Mouse (Mus musculus): ENCODE results near the gene Prss30. TPM values are rescaled to one million over a fixed set of nuclear protein-coding genes. Genes with fewer than 3 reads are reported as not detected.
A peak's percentile ranks its signal among the peaks of the same experiment; 100 is the strongest.

Gene Prss30
- total RNA-seq (2021), result under 1 TPM in 1 of 2 experiments, not detected in 1; 0.41 TPM
- long read RNA-seq, experiment 1, result 0 reads
- long read RNA-seq, experiment 2, result 0 reads

GRCm38 (mm10) chr17:23980297-23980909 is at the start of gene Prss30:
TSS of gene Prss30 (minus strand) at chr17:23980566.
- DNase-seq (ENCODE audit: low spot score in 2 of 2), result no peak

DNA sequence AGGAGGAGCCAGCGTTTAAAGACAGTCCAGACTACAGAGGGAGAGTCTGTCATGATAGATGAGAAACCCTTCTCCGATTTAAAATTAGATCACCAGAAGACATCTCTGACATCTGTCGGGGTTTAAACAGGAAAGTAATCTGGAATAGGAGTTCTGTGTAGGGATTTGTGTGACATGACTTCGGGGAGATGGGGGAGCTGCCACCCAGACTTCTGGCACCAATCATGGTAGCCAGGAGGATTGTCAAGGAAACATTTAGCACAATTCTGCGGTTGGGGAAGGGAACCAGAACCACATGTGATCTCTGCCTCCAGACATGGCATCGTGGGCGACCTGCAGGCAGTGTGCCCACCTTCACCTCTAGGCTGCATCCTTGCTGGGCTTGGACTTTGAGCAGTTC is 49.1 kb upstream of the Prss30 start:
- DNase-seq (ENCODE audit: low spot score in 2 of 2), result no peak

DNA sequence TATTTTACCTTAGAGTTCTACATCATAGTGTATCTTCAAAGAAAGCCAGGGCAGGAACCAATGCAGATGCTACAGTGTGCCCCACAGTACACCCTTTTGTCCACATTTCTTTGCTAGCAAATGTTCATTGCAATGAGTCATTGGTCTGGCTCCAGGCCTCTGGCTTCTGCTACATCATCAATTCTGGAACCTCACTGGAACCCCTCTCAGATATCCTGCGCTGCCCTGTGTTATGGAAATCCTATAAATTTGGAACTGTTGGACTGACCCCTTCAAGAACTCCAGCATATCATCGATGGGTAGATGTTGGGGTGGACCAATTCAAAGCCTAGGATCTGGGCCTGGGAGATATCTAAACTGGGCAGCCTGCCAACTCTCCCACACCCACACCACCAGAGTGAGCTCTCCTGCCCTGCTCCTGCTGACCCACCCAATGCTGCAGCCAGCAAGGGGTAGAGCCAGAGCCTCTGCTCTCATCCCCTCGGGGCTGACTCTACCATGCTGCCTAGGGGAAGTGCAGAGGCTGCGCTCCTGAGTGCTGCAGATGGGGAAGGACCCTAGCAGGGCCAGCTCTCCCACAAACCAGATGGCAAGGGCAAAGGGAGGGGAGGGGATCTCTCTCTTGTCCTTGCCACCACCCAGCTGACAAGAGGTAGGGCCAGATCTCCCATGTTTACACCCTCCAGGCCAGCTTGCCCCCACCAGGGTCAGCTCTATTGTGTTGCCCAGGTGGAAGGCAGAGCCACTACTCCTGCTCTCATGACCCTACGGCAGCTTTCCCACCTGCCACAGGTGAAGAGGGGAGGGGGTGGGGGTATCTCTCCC is 41.2 kb upstream of the Prss30 start:
- no peak for DNase-seq (ENCODE audit: low spot score in 2 of 2)

GRCm38 (mm10) chr17:24020696-24021095 is 40.3 kb upstream of the Prss30 start:
- DNase-seq (ENCODE audit: low spot score in 2 of 2), result no peak

- DNase-seq (ENCODE audit: low spot score in 2 of 2), result no peak
These were observed 35.4 kb upstream of the Prss30 start for GRCm38 (mm10) chr17:24015727-24016126.

DNA sequence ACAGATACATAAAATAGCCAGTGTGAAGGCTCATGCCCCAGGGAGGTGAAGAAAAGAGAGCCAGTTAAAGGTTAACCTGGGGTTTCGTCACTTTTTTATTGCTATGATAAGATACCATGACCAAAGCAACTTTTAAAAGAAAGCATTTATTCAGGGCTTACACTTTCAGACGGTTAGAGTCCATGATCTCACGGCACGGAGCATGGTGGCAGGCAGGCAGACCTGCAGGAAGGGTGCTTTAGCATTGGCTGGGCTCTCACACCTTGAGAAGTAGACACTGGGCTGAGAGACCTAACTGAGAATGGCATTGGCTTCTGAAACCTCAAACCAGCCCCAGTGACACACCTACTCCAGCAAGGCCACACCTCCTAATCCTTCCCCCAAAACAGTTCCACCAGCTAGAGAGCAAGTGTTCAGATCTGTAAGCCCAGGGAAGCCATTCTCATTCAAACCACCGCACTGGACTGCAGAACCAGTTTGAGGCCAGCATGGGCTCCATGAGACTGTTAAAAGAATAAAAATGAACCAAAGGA is 34.1 kb upstream of the Prss30 start:
- DNase-seq (ENCODE audit: low spot score in 2 of 2), result no peak

DNA sequence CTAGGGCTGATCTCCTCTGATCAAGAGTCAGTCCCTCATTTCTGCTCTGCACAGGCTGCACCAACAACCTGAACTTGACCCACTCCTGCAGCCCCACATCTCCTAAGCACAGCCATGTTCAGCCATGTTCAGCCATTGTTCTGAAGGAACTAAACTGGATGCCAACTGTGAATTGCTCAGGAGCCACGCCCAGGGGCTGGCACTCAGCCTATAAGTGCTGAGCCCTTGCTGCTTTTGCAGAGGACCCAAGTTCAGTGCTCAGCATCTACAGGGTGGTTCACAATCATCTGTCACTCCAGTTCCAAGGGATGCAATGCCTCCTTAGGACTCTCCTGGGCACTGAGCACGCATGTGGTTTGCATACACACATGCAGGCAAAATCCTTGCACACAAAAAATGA is 32.6 kb upstream of the Prss30 start:
- DNase-seq (ENCODE audit: low spot score in 2 of 2), result no peak

- no peak for DNase-seq (ENCODE audit: low spot score in 2 of 2)
These were observed 29.3 kb upstream of the Prss30 start for GRCm38 (mm10) chr17:24009617-24010016.

- DNase-seq (ENCODE audit: low spot score in 2 of 2), result no peak
These were observed 27.7 kb upstream of the Prss30 start for GRCm38 (mm10) chr17:24008105-24008504.

DNA sequence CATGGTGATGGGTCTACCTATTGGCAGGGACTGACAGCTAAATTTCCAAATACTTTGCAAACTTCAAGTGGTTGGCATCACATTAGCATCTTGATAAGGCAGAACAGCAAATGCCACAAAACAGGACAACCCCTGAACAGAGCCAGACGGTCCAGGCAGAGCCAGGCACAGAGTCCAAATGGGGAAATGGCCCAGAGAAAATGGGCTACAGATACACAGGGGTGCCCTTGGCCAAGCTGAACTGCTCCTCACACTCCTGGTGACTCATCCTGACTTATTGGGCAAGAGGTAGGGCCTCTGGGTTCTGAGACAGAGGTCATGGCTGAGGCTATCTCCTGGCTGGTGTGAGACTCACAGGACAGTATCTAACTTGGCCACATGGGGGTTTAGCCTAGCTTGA is 27.0 kb upstream of the Prss30 start:
- DNase-seq (ENCODE audit: low spot score in 2 of 2), result no peak

GRCm38 (mm10) chr17:24006930-24007329 is 26.6 kb upstream of the Prss30 start:
- no peak for DNase-seq (ENCODE audit: low spot score in 2 of 2)

DNA sequence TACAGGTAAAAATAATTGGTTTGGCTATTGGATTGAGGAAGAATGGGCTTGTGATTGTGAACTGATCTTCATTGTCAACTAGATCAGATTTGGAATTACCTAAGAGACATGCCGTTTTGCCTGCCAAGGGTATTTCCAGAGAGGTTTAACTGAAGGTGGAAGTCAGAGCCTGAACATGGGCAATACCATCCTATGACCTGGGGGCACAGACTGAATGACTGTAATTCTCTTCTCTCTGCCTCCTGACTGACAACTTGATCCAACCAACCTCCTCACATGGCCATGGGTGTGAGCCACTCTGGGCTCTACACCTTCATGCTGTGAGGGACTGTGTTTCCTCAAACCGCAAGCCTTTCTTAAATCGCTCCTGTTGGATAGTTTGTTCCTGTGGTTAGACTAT is 24.7 kb upstream of the Prss30 start:
- no peak for DNase-seq (ENCODE audit: low spot score in 2 of 2)

GRCm38 (mm10) chr17:24004071-24004665 is 23.8 kb upstream of the Prss30 start:
- no peak for DNase-seq (ENCODE audit: low spot score in 2 of 2)

DNA sequence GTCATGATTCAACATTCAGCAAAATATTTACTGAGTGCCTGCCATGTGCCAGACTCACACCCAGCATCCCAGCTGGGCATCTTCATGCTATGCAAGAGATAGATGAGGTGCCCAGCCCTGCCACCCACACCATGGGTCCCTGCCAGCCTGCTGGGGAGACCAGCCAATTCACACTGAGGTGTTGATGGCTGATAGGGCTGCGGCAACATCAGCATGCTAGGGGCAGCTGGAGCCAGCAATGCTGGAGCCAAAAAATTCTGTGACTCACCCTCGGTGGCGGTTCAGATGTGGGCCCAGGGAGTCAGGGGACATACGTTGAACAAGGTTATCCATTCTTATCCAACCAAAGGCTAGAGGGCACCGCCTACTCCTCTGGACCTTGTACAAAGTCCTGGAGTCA is 20.0 kb upstream of the Prss30 start:
- DNase-seq (ENCODE audit: low spot score in 2 of 2), result peak; percentile 52 to 64

- no peak for DNase-seq (ENCODE audit: low spot score in 2 of 2)
These were observed 18.0 kb upstream of the Prss30 start for GRCm38 (mm10) chr17:23998383-23998782.

GRCm38 (mm10) chr17:23997901-23998300 is 17.5 kb upstream of the Prss30 start, which contains the start of gene Prss22:
TSS of gene Prss22 (minus strand) at chr17:23998100.
- DNase-seq (ENCODE audit: low spot score in 2 of 2), result no peak

- DNase-seq (ENCODE audit: low spot score in 2 of 2), result no peak
These were observed 15.1 kb upstream of the Prss30 start for GRCm38 (mm10) chr17:23995421-23995820.

- DNase-seq (ENCODE audit: low spot score in 2 of 2), result no peak
These were observed 14.3 kb upstream of the Prss30 start for GRCm38 (mm10) chr17:23994667-23995066.

DNA sequence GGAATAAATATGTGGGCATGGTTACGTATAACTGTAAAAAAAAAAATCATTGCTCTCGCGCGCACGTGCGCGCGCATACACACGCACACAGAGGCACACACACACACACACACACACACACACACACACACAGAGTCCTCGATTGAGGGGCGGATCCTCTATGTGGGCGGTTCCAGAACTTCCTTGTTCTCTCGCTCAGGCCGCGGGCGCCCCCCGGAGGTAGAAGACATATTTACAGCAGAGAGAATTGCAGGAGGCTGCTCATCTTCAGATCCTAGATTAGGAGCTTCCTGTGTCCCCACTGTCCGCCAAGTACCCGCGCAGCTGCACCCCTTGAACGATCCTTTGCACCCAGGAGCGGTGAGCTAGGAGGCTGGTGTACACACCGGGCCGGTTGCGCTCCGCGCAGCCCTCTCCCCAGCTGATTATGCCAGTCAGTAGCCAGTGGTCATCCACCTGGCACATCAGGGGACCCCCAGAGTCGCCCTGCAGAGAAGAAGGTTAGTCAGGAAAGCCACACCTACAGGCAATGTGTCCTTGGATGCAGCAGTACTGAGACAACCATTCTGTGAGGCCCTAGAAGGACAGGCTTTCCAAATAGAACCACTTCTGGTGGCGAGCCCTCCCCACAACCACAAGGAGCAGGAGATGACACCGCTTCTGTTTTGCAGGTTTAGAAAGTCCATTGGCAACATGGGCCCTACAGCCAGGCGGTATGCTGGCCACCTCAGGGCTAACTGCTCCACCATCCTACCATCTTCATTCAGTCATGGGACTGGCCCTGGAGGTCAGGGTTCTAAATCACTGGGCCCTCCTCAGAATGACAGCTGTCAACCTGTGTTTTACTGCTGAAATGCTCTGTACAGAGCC is 13.4 kb upstream of the Prss30 start:
- DNase-seq (ENCODE audit: low spot score in 2 of 2), result peak; percentile 93 to 96

DNA sequence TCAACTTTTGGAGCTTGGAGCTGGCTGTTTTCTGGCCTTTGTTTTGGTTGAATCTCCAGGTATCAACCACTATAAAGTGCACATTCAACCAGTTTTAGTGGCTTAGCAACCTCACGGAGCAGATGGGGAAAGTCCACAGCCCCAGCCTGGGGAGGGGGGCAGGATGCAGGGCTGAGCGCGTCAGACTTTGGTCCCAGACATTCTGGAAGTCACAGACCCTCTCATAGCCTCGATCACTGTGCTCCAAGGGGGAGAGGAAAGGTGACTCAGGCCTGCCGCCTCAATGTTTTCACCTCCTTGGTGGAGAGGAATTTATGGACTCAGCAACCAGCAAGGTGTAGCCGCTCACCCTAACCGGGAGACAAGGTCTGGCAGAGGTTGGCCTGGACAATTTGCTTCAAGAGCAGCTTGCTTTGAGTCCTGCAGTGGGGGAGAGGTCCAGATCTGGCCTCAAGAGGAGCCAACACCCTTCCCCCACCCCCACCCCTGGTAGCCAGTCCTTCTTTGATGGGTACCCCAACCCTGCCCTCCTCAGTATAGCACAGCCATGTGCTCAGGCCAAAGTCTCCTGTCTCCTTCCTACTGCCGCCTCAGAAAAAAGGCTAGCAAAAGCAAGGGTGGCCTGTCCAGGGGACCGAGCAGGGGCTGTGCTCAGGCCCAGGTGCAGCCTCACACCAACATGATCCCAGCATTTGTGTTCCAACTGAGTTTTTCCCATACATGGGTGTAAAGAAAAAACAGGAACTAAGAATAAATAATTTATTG is 12.6 kb upstream of the Prss30 start:
- no peak for DNase-seq (ENCODE audit: low spot score in 2 of 2)
